Mouse (Mus musculus) ES-E14 (cell line): Measurements from ENCODE around the gene Tmem63c. TPM values are rescaled to one million over a fixed set of nuclear protein-coding genes. Genes with fewer than 3 reads are reported as not detected.

Experiments
- DNase-seq: peaks from one replicate; pipeline ENCODE4 v3.0.0-alpha.2; 2013; ENCODE audit warnings: low read depth, low spot score
- H3K27ac ChIP-seq: 2 replicates; pipeline ENCODE4 v1.5.1; 2012; ENCODE audit warnings: low read depth, mild to moderate bottlenecking, low read length, moderate library complexity, mixed read lengths; ENCODE audit not compliant: poor library complexity, insufficient read depth, severe bottlenecking
- H3K36me3 ChIP-seq: 2 replicates; pipeline ENCODE4 v1.6.1; 2012; ENCODE audit warnings: mild to moderate bottlenecking, low read length, moderate library complexity, mixed read lengths; ENCODE audit not compliant: control insufficient read depth, poor library complexity, insufficient read depth, severe bottlenecking
- H3K4me1 ChIP-seq, 2 experiments: fragments of 150-350 bp in 1 of 2; sonication (generic) in 1 of 2; 2 replicates each; pipeline ENCODE4 v1.6.1; 2012; ENCODE audit warnings: low read length in 2 of 2, mild to moderate bottlenecking in 1 of 2, mixed read lengths in 1 of 2; ENCODE audit not compliant: control insufficient read depth in 2 of 2, insufficient read depth in 2 of 2, poor library complexity in 1 of 2
- H3K4me3 ChIP-seq, 2 experiments: fragments of 150-350 bp in 1 of 2; sonication (generic) in 1 of 2; 2 replicates each; pipeline ENCODE4 v1.5.1; 2012; ENCODE audit warnings: low read length in 2 of 2, low read depth in 1 of 2, mild to moderate bottlenecking in 1 of 2, mixed read lengths in 1 of 2; ENCODE audit not compliant: insufficient read depth in 1 of 2, poor library complexity in 1 of 2, severe bottlenecking in 1 of 2
- H3K9ac ChIP-seq: 2 replicates; pipeline ENCODE4 v1.6.1; 2012; ENCODE audit warnings: low read depth, mild to moderate bottlenecking, low read length, mixed read lengths; ENCODE audit not compliant: poor library complexity, insufficient read depth, severe bottlenecking
- H3K9me3 ChIP-seq: fragments of 150-350 bp; sonication (generic); 2 replicates; pipeline ENCODE4 v1.6.1; 2012; ENCODE audit warnings: low read depth, mild to moderate bottlenecking, low read length; ENCODE audit not compliant: control insufficient read depth, insufficient read depth
- CHD2 ChIP-seq: IDR thresholded peaks from 2 replicates; pipeline ENCODE4 v1.6.1; 2014; ENCODE audit warnings: mild to moderate bottlenecking, low read depth, low read length, inconsistent platforms
- HCFC1 ChIP-seq: IDR thresholded peaks from 2 replicates; pipeline ENCODE4 v1.6.1; 2012; ENCODE audit warnings: low read length, inconsistent platforms, borderline replicate concordance; ENCODE audit not compliant: insufficient read depth
- MAFK ChIP-seq: IDR thresholded peaks from 2 replicates; pipeline ENCODE4 v1.6.1; 2014; ENCODE audit warnings: mild to moderate bottlenecking, low read depth, low read length, inconsistent platforms; ENCODE audit not compliant: insufficient read depth
- ZC3H11A ChIP-seq: IDR thresholded peaks from 2 replicates; pipeline ENCODE4 v1.6.1; 2012; ENCODE audit warnings: low read depth, mild to moderate bottlenecking, inconsistent platforms, low read length, borderline replicate concordance
- ZNF384 ChIP-seq: IDR thresholded peaks from 2 replicates; pipeline ENCODE4 v1.6.1; 2012; ENCODE audit warnings: low read depth, low read length, inconsistent platforms
- in situ Hi-C, 2 experiments: fragments of 600-800 bp; cut with MboI; formaldehyde crosslinking; loops; one replicate each; pipeline ENCODE4 v1.15.1; 2025; ENCODE audit warnings: low sequenced_read_pairs in 2 of 2, inconsistent platforms in 1 of 2; ENCODE audit not compliant: unreplicated experiment in 2 of 2
- total RNA-seq: library from RNA; depleted of rRNA; stranded (reverse); fragments of 300-350 nt; gene quantifications from 2 replicates; pipeline ENCODE4 v1.2.3, GENCODE M21; 2012

Gene Tmem63c
- total RNA-seq, 1 experiment, result 1.9 TPM

GRCm38 (mm10) chr12:87026871-87027240, 5.7 kb downstream of the Tmem63c start:
- Histone ChIP-seq H3K4me3 (peak overlapping the region; percentile 54 to 55), H3K36me3 (no peaks in the 10 kb centered on the region), H3K27ac (no peak overlapping the region), H3K9ac (peak overlapping the region; percentile 46; the same call in 1 of the 2 replicates), H3K4me1 (peaks cover 1 to 8% of the 10 kb centered on the region in 2 experiments; a peak in 2 of 4 replicates), H3K9me3 (no peaks in the 10 kb centered on the region)
- TF ChIP-seq CHD2 (no peak), ZNF384 (no peak)
- no peak for DNase-seq
- in situ Hi-C loops, result no loop called here

- H3K9ac ChIP-seq, result no peak overlapping the region
- no peak for TF ChIP-seq ZC3H11A
- no peak for TF ChIP-seq MAFK
- no peak for TF ChIP-seq HCFC1
- no peaks in the 10 kb centered on the region for H3K36me3 ChIP-seq
- H3K9me3 ChIP-seq, result no peaks in the 10 kb centered on the region
- no peak for DNase-seq
- in situ Hi-C loops, result no loop called here
- no peak overlapping the region for H3K27ac ChIP-seq
- no peak overlapping the region for H3K4me3 ChIP-seq
- H3K4me1 ChIP-seq, result peaks cover 1 to 8% of the 10 kb centered on the region in 2 experiments; a peak in 2 of 4 replicates
Measured at GRCm38 (mm10) chr12:87027391-87027790, 6.3 kb downstream of the Tmem63c start.

GRCm38 (mm10) chr12:87028068-87028467, 6.9 kb downstream of the Tmem63c start:
- H3K36me3 ChIP-seq, result no peaks in the 10 kb centered on the region
- no peaks in the 10 kb centered on the region for H3K9me3 ChIP-seq
- in situ Hi-C loops, result no loop called here
- H3K27ac ChIP-seq, result no peak overlapping the region
- DNase-seq, result no peak
- no peak overlapping the region for H3K9ac ChIP-seq
- no peak overlapping the region for H3K4me3 ChIP-seq
- H3K4me1 ChIP-seq, result peaks cover 1 to 8% of the 10 kb centered on the region in 2 experiments; a peak in 2 of 4 replicates
- TF ChIP-seq CHD2, result no peak
- no peak for TF ChIP-seq MAFK
- TF ChIP-seq ZC3H11A, result no peak
- no peak for TF ChIP-seq HCFC1
- TF ChIP-seq ZNF384, result no peak

- Histone ChIP-seq H3K9ac (no peak overlapping the region), H3K4me1 (peaks cover 1 to 8% of the 10 kb centered on the region in 2 experiments; a peak in 2 of 4 replicates), H3K4me3 (no peak overlapping the region), H3K9me3 (no peaks in the 10 kb centered on the region), H3K27ac (no peak overlapping the region), H3K36me3 (no peaks in the 10 kb centered on the region)
- in situ Hi-C loops, result no loop called here
- no peak for DNase-seq
- TF ChIP-seq CHD2 (no peak), MAFK (no peak), ZNF384 (no peak), HCFC1 (no peak), ZC3H11A (no peak)
Measured at GRCm38 (mm10) chr12:87029251-87029976, 8.3 kb downstream of the Tmem63c start.

GRCm38 (mm10) chr12:87031163-87031763, 10.1 kb downstream of the Tmem63c start:
- peaks cover 1 to 4% of the 10 kb centered on the region in 2 experiments; a peak in 2 of 4 replicates for H3K4me1 ChIP-seq
- H3K27ac ChIP-seq, result no peak overlapping the region
- in situ Hi-C loops, result no loop called here
- no peak overlapping the region for H3K4me3 ChIP-seq
- H3K36me3 ChIP-seq, result no peaks in the 10 kb centered on the region
- DNase-seq, result no peak
- no peaks in the 10 kb centered on the region for H3K9me3 ChIP-seq
- H3K9ac ChIP-seq, result no peak overlapping the region
- TF ChIP-seq MAFK (no peak), HCFC1 (no peak), ZNF384 (no peak), CHD2 (no peak), ZC3H11A (no peak)
